Mouse (Mus musculus): ENCODE measurements around the gene Tob1.

- TF ChIP-seq POLR2A (IDR thresholded peaks at IDR 0.05; ENCODE audit: extremely low read depth, insufficient read depth, low read length): no peak
- no peak for TF ChIP-seq CTCF (IDR thresholded peaks at IDR 0.05; ENCODE audit: extremely low read depth, insufficient read depth, low read length)
These were observed 14.9 kb upstream of the Tob1 start for GRCm38 (mm10) chr11:94196311-94196710.

Data from cortical plate, adult 2 months (tissue).